Mouse (Mus musculus): ENCODE data around the gene Wdr59. TPM values are rescaled to one million over a fixed set of nuclear protein-coding genes. Genes with fewer than 3 reads are reported as not detected.
A peak's percentile ranks its signal among the peaks of the same experiment; 100 is the strongest.

The Wdr59 gene
- polyA plus RNA-seq, 1 experiment from 2014 or later: 2.3 TPM

GRCm38 (mm10) chr8:111527149-111527548 lies 5.3 kb upstream of the Wdr59 start:
- Histone ChIP-seq H3K4me2 (replicated peaks; ENCODE audit: low read depth, low read length) (no peak overlapping the region), H3K27me3 (replicated peaks; ENCODE audit: insufficient read depth, low read length) (no peaks in the 10 kb centered on the region), H3K36me3 (ENCODE audit: insufficient read depth, low read length) (no peaks in the 10 kb centered on the region), H3K27ac (ENCODE audit: low read length) (no peak overlapping the region), H3K4me3 (ENCODE audit: low read depth, low read length) (no peak overlapping the region), H3K4me1 (ENCODE audit: insufficient read depth, low read depth, low read length) (no peaks in the 10 kb centered on the region; the same call in 1 of the 2 replicates), H3K9ac (replicated peaks; ENCODE audit: low read depth) (no peak overlapping the region), H3K9me3 (ENCODE audit: low read length) (no peaks in the 10 kb centered on the region)
- 53% methylated on average over 8 of the region's 8 CpGs for WGBS
- TF ChIP-seq EP300 (IDR thresholded peaks at IDR 0.05) (no peak), CTCF (IDR thresholded peaks at IDR 0.05) (no peak)
- DNase-seq (ENCODE audit: low spot score) (no peak), ATAC-seq (no peak)

- DNase-seq (ENCODE audit: low spot score) (peak; percentile 58), ATAC-seq (no peak)
- Histone ChIP-seq H3K27me3 (replicated peaks; ENCODE audit: insufficient read depth, low read length) (no peaks in the 10 kb centered on the region), H3K4me1 (ENCODE audit: insufficient read depth, low read depth, low read length) (no peaks in the 10 kb centered on the region; the same call in 1 of the 2 replicates), H3K9ac (replicated peaks; ENCODE audit: low read depth) (no peak overlapping the region), H3K4me2 (replicated peaks; ENCODE audit: low read depth, low read length) (no peak overlapping the region), H3K9me3 (ENCODE audit: low read length) (no peaks in the 10 kb centered on the region), H3K27ac (ENCODE audit: low read length) (no peak overlapping the region), H3K36me3 (ENCODE audit: insufficient read depth, low read length) (no peaks in the 10 kb centered on the region), H3K4me3 (ENCODE audit: low read depth, low read length) (no peak overlapping the region)
- 38% methylated on average over 6 of the region's 6 CpGs for WGBS
- TF ChIP-seq CTCF (IDR thresholded peaks at IDR 0.05): no peak
- TF ChIP-seq EP300 (IDR thresholded peaks at IDR 0.05): no peak
Observed at GRCm38 (mm10) chr8:111526403-111527024, 4.6 kb upstream of the Wdr59 start.

GRCm38 (mm10) chr8:111517466-111517865 lies 4.4 kb downstream of the Wdr59 start:
- DNase-seq (ENCODE audit: low spot score) (no peak), ATAC-seq (no peak)
- no peaks in the 10 kb centered on the region for H3K36me3 ChIP-seq (ENCODE audit: insufficient read depth, low read length)
- no peak overlapping the region for H3K4me2 ChIP-seq (replicated peaks; ENCODE audit: low read depth, low read length)
- H3K4me1 ChIP-seq (ENCODE audit: insufficient read depth, low read depth, low read length): no peaks in the 10 kb centered on the region
- WGBS: 89% methylated on average over 2 of the region's 2 CpGs
- no peak overlapping the region for H3K9ac ChIP-seq (replicated peaks; ENCODE audit: low read depth)
- H3K27ac ChIP-seq (ENCODE audit: low read length): no peak overlapping the region
- H3K4me3 ChIP-seq (ENCODE audit: low read depth, low read length): no peak overlapping the region
- H3K9me3 ChIP-seq (ENCODE audit: low read length): no peaks in the 10 kb centered on the region
- TF ChIP-seq EP300 (IDR thresholded peaks at IDR 0.05) (no peak), CTCF (IDR thresholded peaks at IDR 0.05) (no peak)
- no peaks in the 10 kb centered on the region for H3K27me3 ChIP-seq (replicated peaks; ENCODE audit: insufficient read depth, low read length)

GRCm38 (mm10) chr8:111516451-111517035 lies 5.3 kb downstream of the Wdr59 start:
- no peak for ATAC-seq

GRCm38 (mm10) chr8:111513446-111513845 lies 8.4 kb downstream of the Wdr59 start:
- no peak for TF ChIP-seq CTCF (IDR thresholded peaks at IDR 0.05)
- DNase-seq (ENCODE audit: low spot score): no peak
- Histone ChIP-seq H3K27ac (ENCODE audit: low read length) (no peak overlapping the region), H3K9ac (replicated peaks; ENCODE audit: low read depth) (no peak overlapping the region), H3K36me3 (ENCODE audit: insufficient read depth, low read length) (no peaks in the 10 kb centered on the region), H3K4me2 (replicated peaks; ENCODE audit: low read depth, low read length) (no peak overlapping the region), H3K9me3 (ENCODE audit: low read length) (no peaks in the 10 kb centered on the region), H3K4me3 (ENCODE audit: low read depth, low read length) (no peak overlapping the region), H3K27me3 (replicated peaks; ENCODE audit: insufficient read depth, low read length) (no peaks in the 10 kb centered on the region), H3K4me1 (ENCODE audit: insufficient read depth, low read depth, low read length) (no peaks in the 10 kb centered on the region)
- no peak for ATAC-seq
- WGBS: 77% methylated on average over 8 of the region's 8 CpGs

More at GRCm38 (mm10) chr8:111516451-111517035, 5.3 kb downstream of the Wdr59 start:
- no peaks in the 10 kb centered on the region for H3K27me3 ChIP-seq (replicated peaks; ENCODE audit: insufficient read depth, low read length)
- H3K9me3 ChIP-seq (ENCODE audit: low read length): no peaks in the 10 kb centered on the region
- H3K4me3 ChIP-seq (ENCODE audit: low read depth, low read length): no peak overlapping the region
- no peaks in the 10 kb centered on the region for H3K4me1 ChIP-seq (ENCODE audit: insufficient read depth, low read depth, low read length)
- no peak overlapping the region for H3K4me2 ChIP-seq (replicated peaks; ENCODE audit: low read depth, low read length)
- no peaks in the 10 kb centered on the region for H3K36me3 ChIP-seq (ENCODE audit: insufficient read depth, low read length)
- TF ChIP-seq CTCF (IDR thresholded peaks at IDR 0.05) (no peak), EP300 (IDR thresholded peaks at IDR 0.05) (no peak)
- H3K27ac ChIP-seq (ENCODE audit: low read length): no peak overlapping the region
- no peak overlapping the region for H3K9ac ChIP-seq (replicated peaks; ENCODE audit: low read depth)
- 76% methylated on average over 7 of the region's 7 CpGs for WGBS
- DNase-seq (ENCODE audit: low spot score): no peak

- H3K4me2 ChIP-seq (replicated peaks; ENCODE audit: low read depth, low read length): no peak overlapping the region
- no peaks in the 10 kb centered on the region for H3K36me3 ChIP-seq (ENCODE audit: insufficient read depth, low read length)
- 77% methylated on average over 7 of the region's 7 CpGs for WGBS
- no peak overlapping the region for H3K4me3 ChIP-seq (ENCODE audit: low read depth, low read length)
- H3K27ac ChIP-seq (ENCODE audit: low read length): no peak overlapping the region
- no peak overlapping the region for H3K9ac ChIP-seq (replicated peaks; ENCODE audit: low read depth)
- no peaks in the 10 kb centered on the region for H3K4me1 ChIP-seq (ENCODE audit: insufficient read depth, low read depth, low read length)
- H3K27me3 ChIP-seq (replicated peaks; ENCODE audit: insufficient read depth, low read length): no peaks in the 10 kb centered on the region
- DNase-seq (ENCODE audit: low spot score) (no peak), ATAC-seq (no peak)
- H3K9me3 ChIP-seq (ENCODE audit: low read length): no peaks in the 10 kb centered on the region
- TF ChIP-seq CTCF (IDR thresholded peaks at IDR 0.05): no peak
- TF ChIP-seq EP300 (IDR thresholded peaks at IDR 0.05): no peak
Observed at GRCm38 (mm10) chr8:111512941-111513340, 9.0 kb downstream of the Wdr59 start.

Data from lung, postnatal 0 days (tissue).